Mouse (Mus musculus) limb, embryonic 15.5 days (tissue): ENCODE measurements at regions not wholly inside any gene's neighbourhood (a gene's known extent, or its start where the extent isn't known, plus 50 kb on each side); places are given as distances from the start of the nearest gene placed in this dataset.
"Not testable (repeated sequence)": the region's sequence is repeated elsewhere in the genome, so short reads cannot be mapped to it uniquely, and the experiment has no call there.

Source experiments
- ATAC-seq: fragments of 200-750 bp; cut with Nextera tagmentation; 2 replicates; pipeline ENCODE4 v1.8.0; 2017; ENCODE audit warnings: low read depth, moderate TSS enrichment; ENCODE audit not compliant: insufficient number of reproducible peaks, low FRiP score, low TSS enrichment
- H3K27ac ChIP-seq: fragments of 300-500 bp; sonication (generic); 2 replicates; pipeline ENCODE4 v1.5.1; 2015; ENCODE audit warnings: moderate library complexity, mild to moderate bottlenecking, inconsistent platforms
- H3K27me3 ChIP-seq: fragments of 300-500 bp; sonication (generic); 2 replicates; pipeline ENCODE4 v1.6.1; 2015; ENCODE audit warnings: inconsistent platforms
- H3K36me3 ChIP-seq: fragments of 300-500 bp; sonication (generic); 2 replicates; pipeline ENCODE4 v1.6.1; 2015; ENCODE audit warnings: inconsistent platforms
- H3K4me1 ChIP-seq: fragments of 300-500 bp; sonication (generic); 2 replicates; pipeline ENCODE4 v1.6.1; 2015; ENCODE audit warnings: inconsistent platforms
- H3K4me2 ChIP-seq: fragments of 300-500 bp; sonication (generic); 2 replicates; pipeline ENCODE4 v1.6.1; 2015; ENCODE audit warnings: mild to moderate bottlenecking, inconsistent platforms
- H3K4me3 ChIP-seq: fragments of 300-500 bp; sonication (generic); 2 replicates; pipeline ENCODE4 v1.5.1; 2015; ENCODE audit warnings: mild to moderate bottlenecking, inconsistent platforms
- H3K9ac ChIP-seq: fragments of 300-500 bp; sonication (generic); 2 replicates; pipeline ENCODE4 v1.6.1; 2015; ENCODE audit warnings: inconsistent platforms
- H3K9me3 ChIP-seq: fragments of 300-500 bp; sonication (generic); 2 replicates; pipeline ENCODE4 v1.6.1; 2016; ENCODE audit warnings: inconsistent platforms
- WGBS: fragments of 180-500 bp; shearing (Covaris S2); methylation state at CpG from one replicate; pipeline ENCODE4 v1.1.7; 2015; 5-methylcytosine and 5-hydroxymethylcytosine counted together

GRCm38 (mm10) chr10:111594651-111595050 is 88.6 kb downstream of the Phlda1 start:
- no peak for ATAC-seq
- H3K9ac ChIP-seq: no peak overlapping the region
- no peak overlapping the region for H3K4me3 ChIP-seq
- no peaks in the 10 kb centered on the region for H3K27me3 ChIP-seq
- H3K4me2 ChIP-seq: no peak overlapping the region
- 65% methylated on average over 10 of the region's 10 CpGs for WGBS
- H3K27ac ChIP-seq: no peak overlapping the region
- H3K36me3 ChIP-seq: no peaks in the 10 kb centered on the region
- peaks cover 19% of the 10 kb centered on the region for H3K4me1 ChIP-seq
- H3K9me3 ChIP-seq: no peaks in the 10 kb centered on the region

DNA sequence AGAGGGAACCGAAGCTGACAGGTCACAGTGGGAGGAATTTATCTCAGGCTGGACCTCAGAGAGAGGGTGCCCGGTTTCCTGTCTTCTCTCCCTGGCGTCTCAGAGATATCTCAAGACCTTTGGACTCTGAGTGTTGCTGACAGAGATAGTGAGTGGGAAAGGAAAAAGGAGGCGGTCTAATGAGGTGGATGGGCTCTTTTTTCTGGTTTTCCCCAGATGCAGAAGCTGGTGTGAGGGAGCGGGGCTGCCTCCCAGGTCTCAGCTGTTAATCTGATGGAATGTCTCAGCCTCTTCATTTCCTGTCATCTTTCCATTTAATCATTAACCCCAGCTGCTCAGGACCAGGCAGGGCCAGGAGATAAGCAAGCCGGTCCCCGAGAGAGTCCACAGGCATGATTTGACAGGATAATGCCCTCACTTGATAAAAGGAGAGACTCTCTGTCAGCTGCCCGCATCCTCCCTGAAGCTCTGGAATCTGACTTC is 89.5 kb downstream of the Phlda1 start:
- H3K36me3 ChIP-seq: no peaks in the 10 kb centered on the region
- no peak for ATAC-seq
- H3K9me3 ChIP-seq: no peaks in the 10 kb centered on the region
- H3K9ac ChIP-seq: no peak overlapping the region
- H3K4me3 ChIP-seq: no peak overlapping the region
- peaks cover 28% of the 10 kb centered on the region for H3K4me1 ChIP-seq
- WGBS: 48% methylated on average over 8 of the region's 8 CpGs
- H3K4me2 ChIP-seq: no peak overlapping the region
- no peak overlapping the region for H3K27ac ChIP-seq
- H3K27me3 ChIP-seq: no peaks in the 10 kb centered on the region

- Histone ChIP-seq H3K27ac (no peak overlapping the region), H3K4me2 (no peak overlapping the region), H3K36me3 (no peaks in the 10 kb centered on the region), H3K9ac (no peak overlapping the region), H3K9me3 (no peaks in the 10 kb centered on the region), H3K4me1 (peaks cover 35% of the 10 kb centered on the region), H3K27me3 (no peaks in the 10 kb centered on the region), H3K4me3 (no peak overlapping the region)
- WGBS: 80% methylated on average over 5 of the region's 5 CpGs
- no peak for ATAC-seq
Observed at GRCm38 (mm10) chr10:111598650-111599049, 92.6 kb downstream of the Phlda1 start.

- H3K4me2 ChIP-seq: 0 out of 2 replicates have a peak overlapping the region, but pooled peaks have one; percentile 20
- H3K9me3 ChIP-seq: no peaks in the 10 kb centered on the region
- ATAC-seq: no peak
- H3K36me3 ChIP-seq: no peaks in the 10 kb centered on the region
- no peaks in the 10 kb centered on the region for H3K27me3 ChIP-seq
- 44% methylated on average over 10 of the region's 10 CpGs for WGBS
- no peak overlapping the region for H3K9ac ChIP-seq
- H3K27ac ChIP-seq: peak overlapping the region; percentile 79
- no peak overlapping the region for H3K4me3 ChIP-seq
- H3K4me1 ChIP-seq: peaks cover 35% of the 10 kb centered on the region
Observed at GRCm38 (mm10) chr10:111599297-111600250, 93.5 kb downstream of the Phlda1 start.

- peaks cover 35% of the 10 kb centered on the region for H3K4me1 ChIP-seq
- H3K9ac ChIP-seq: no peak overlapping the region
- no peak for ATAC-seq
- 25% methylated on average over 2 of the region's 2 CpGs for WGBS
- no peaks in the 10 kb centered on the region for H3K27me3 ChIP-seq
- H3K27ac ChIP-seq: peak overlapping the region; percentile 79
- H3K9me3 ChIP-seq: no peaks in the 10 kb centered on the region
- H3K4me2 ChIP-seq: peak overlapping the region; percentile 20; the same call in 1 of the 2 replicates
- no peak overlapping the region for H3K4me3 ChIP-seq
- no peaks in the 10 kb centered on the region for H3K36me3 ChIP-seq
Observed at GRCm38 (mm10) chr10:111600251-111600620, 94.2 kb downstream of the Phlda1 start.

DNA sequence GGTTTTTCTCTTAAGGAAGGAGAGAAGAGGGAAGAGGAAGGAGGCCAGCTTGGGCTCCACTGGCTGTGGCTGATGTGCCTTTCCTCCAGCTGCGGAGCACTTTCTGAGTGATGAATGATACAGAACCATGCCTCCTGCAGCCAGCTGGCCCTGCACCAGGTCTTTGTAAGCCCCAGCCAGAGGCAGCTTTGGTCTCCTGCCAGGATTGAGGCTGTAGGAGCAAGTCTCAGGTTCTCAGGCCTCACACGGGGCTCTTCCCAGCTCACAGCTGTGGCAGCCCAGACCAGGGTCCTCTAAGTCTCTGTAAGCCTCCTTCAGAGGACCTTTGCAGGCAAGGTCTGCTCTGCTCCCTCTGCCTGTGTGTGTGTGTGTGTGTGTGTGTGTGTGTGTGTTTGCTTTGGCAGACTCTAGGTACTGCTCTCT is 94.6 kb downstream of the Phlda1 start:
- no peak overlapping the region for H3K4me3 ChIP-seq
- peak overlapping the region; percentile 79 for H3K27ac ChIP-seq
- WGBS: 0% methylated on average over 2 of the region's 2 CpGs
- no peaks in the 10 kb centered on the region for H3K9me3 ChIP-seq
- no peaks in the 10 kb centered on the region for H3K27me3 ChIP-seq
- peak overlapping the region; percentile 20; the same call in 1 of the 2 replicates for H3K4me2 ChIP-seq
- ATAC-seq: peak; percentile 93
- no peak overlapping the region for H3K9ac ChIP-seq
- peaks cover 33% of the 10 kb centered on the region for H3K4me1 ChIP-seq
- no peaks in the 10 kb centered on the region for H3K36me3 ChIP-seq

DNA sequence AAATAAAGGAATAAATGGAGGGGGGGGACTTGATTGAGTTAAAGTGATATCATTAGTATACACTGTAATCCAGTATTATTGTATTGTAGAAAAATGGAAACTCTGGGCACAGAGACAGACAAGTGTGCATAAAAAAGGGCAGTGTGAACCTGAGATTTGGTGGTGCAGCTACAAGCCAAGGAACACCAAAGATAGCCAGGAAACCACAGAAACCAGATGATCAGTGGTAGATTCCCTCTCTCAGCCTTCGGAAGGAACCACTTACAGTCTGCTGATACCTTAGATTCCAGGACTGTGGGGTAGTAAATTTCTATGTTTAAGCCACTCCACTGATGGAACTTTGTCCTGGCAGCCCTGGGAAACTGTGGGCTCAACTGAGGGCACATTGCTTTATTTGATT is 97.1 kb downstream of the Phlda1 start:
- no peak overlapping the region for H3K9ac ChIP-seq
- 73% methylated on average over 1 of the region's 1 CpGs for WGBS
- ATAC-seq: no peak
- no peaks in the 10 kb centered on the region for H3K36me3 ChIP-seq
- H3K4me3 ChIP-seq: no peak overlapping the region
- no peaks in the 10 kb centered on the region for H3K9me3 ChIP-seq
- peaks cover 23% of the 10 kb centered on the region for H3K4me1 ChIP-seq
- H3K4me2 ChIP-seq: no peak overlapping the region
- H3K27ac ChIP-seq: no peak overlapping the region
- no peaks in the 10 kb centered on the region for H3K27me3 ChIP-seq

- 82% methylated on average over 2 of the region's 2 CpGs for WGBS
- H3K9me3 ChIP-seq, H3K9ac ChIP-seq, H3K27ac ChIP-seq, H3K4me1 ChIP-seq, H3K27me3 ChIP-seq, H3K36me3 ChIP-seq, ATAC-seq, H3K4me2 ChIP-seq, H3K4me3 ChIP-seq: not testable (repeated sequence)
Observed at GRCm38 (mm10) chr10:111607381-111607780, 101.3 kb downstream of the Phlda1 start.

- Histone ChIP-seq H3K36me3 (no peaks in the 10 kb centered on the region), H3K4me1 (no peaks in the 10 kb centered on the region), H3K9ac (no peak overlapping the region), H3K27me3 (no peaks in the 10 kb centered on the region), H3K4me2 (no peak overlapping the region), H3K27ac (no peak overlapping the region), H3K9me3 (no peaks in the 10 kb centered on the region), H3K4me3 (no peak overlapping the region)
- no peak for ATAC-seq
- 76% methylated on average over 9 of the region's 9 CpGs for WGBS
Observed at GRCm38 (mm10) chr10:111608385-111609093, 102.5 kb downstream of the Phlda1 start.

DNA sequence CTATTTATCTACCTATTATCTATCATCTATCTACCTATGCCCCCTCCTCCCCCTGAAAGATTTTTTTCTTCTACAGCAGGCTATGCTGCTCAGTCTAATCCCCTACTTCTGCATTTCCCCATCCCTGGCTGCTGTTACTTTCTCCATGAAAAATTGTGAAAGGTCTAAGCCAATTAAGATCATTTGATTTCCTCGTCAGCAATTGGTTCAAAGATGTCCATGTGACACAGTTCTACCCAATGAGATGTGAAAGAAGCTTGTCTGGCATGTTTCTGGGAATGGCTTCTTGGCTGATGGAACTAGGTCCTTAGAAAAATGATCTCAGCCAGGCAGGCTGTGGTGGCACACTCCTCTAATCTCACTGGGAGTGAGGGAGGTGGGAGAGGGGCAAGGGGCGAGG is 103.8 kb downstream of the Phlda1 start:
- Histone ChIP-seq H3K36me3 (no peaks in the 10 kb centered on the region), H3K27me3 (no peaks in the 10 kb centered on the region), H3K9me3 (no peaks in the 10 kb centered on the region), H3K4me1 (no peaks in the 10 kb centered on the region), H3K27ac (no peak overlapping the region), H3K4me2 (no peak overlapping the region), H3K4me3 (no peak overlapping the region), H3K9ac (no peak overlapping the region)
- 93% methylated on average over 2 of the region's 2 CpGs for WGBS
- ATAC-seq: no peak

DNA sequence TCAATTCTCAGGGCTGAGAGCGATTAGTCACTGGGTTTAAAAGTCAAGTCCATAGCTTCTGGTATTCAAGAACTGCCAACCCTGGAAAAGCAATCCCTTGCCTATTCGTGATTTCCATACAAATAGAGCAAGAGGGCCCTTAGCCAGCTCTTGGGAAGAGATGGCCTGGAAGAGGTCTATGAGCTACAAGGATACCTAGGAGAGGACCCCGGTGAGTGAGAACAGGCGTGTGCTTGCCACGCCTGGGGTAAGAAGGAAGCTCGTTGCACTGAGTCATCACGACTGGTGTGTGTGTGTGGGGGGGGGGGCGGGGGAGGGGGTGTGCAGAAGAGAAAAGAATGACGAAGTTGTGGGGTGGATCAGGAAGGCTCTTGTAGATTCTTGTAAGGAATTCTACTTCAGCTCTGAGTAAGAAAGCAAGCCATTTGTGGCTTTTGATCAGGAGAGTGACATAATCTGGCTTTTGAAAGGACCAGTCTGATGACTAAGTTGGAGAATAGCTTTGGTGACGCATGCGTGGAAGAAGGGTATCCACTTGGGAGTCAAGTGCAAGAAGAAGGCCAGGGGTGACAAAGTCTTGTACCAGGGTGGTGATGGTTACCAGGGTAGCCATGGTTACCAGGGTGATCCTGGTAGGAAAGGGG is 113.7 kb downstream of the Phlda1 start:
- Histone ChIP-seq H3K36me3 (no peaks in the 10 kb centered on the region), H3K9me3 (no peaks in the 10 kb centered on the region), H3K27ac (no peak overlapping the region), H3K4me1 (peaks cover 20% of the 10 kb centered on the region), H3K4me3 (no peak overlapping the region), H3K27me3 (no peaks in the 10 kb centered on the region), H3K9ac (no peak overlapping the region), H3K4me2 (no peak overlapping the region)
- no peak for ATAC-seq
- 71% methylated on average over 10 of the region's 11 CpGs for WGBS
